Mouse (Mus musculus) MEL (cell line): ENCODE data around the gene Abca7. TPM values are rescaled to one million over a fixed set of nuclear protein-coding genes. Genes with fewer than 3 reads are reported as not detected.

ENCODE experiments used
- DNase-seq: peaks from one replicate; pipeline ENCODE4 v3.0.0; 2011; ENCODE audit warnings: low read depth, low spot score
- H3K27ac ChIP-seq: 2 replicates; pipeline ENCODE4 v1.5.1; 2012; ENCODE audit warnings: low read depth, mild to moderate bottlenecking, control low read depth, low read length, moderate library complexity; ENCODE audit not compliant: control insufficient read depth
- H3K27me3 ChIP-seq, 2 experiments: fragments of 150-350 bp in 1 of 2; sonication (generic) in 1 of 2; 2 replicates each; pipeline ENCODE4 v1.6.1; 2012; ENCODE audit warnings: low read length in 2 of 2, mild to moderate bottlenecking in 2 of 2, improper control_type of control experiment in 1 of 2, moderate library complexity in 1 of 2; ENCODE audit not compliant: insufficient read depth in 2 of 2, control insufficient read depth in 1 of 2
- H3K36me3 ChIP-seq, 2 experiments: 2 replicates each; pipeline ENCODE4 v1.6.1; 2012 to 2014; ENCODE audit warnings: low read length in 2 of 2, improper control_type of control experiment in 1 of 2, inconsistent platforms in 1 of 2, mild to moderate bottlenecking in 1 of 2; ENCODE audit not compliant: insufficient read depth in 2 of 2, control insufficient read depth in 1 of 2
- H3K4me1 ChIP-seq, 2 experiments: fragments of 150-350 bp in 1 of 2; sonication (generic) in 1 of 2; 2 replicates each; pipeline ENCODE4 v1.6.1; 2012; ENCODE audit warnings: low read length in 2 of 2, improper control_type of control experiment in 1 of 2, mild to moderate bottlenecking in 1 of 2; ENCODE audit not compliant: insufficient read depth in 2 of 2, control insufficient read depth in 1 of 2
- H3K4me3 ChIP-seq, 2 experiments: fragments of 150-350 bp in 1 of 2; sonication (generic) in 1 of 2; 2 replicates each; pipeline ENCODE4 v1.5.1; 2012; ENCODE audit warnings: low read depth in 2 of 2, low read length in 2 of 2, mild to moderate bottlenecking in 2 of 2, moderate library complexity in 2 of 2, control low read depth in 1 of 2, improper control_type of control experiment in 1 of 2; ENCODE audit not compliant: control insufficient read depth in 1 of 2, insufficient read depth in 1 of 2
- H3K79me2 ChIP-seq: 2 replicates; pipeline ENCODE4 v1.6.1; 2012; ENCODE audit warnings: mild to moderate bottlenecking, low read length, moderate library complexity; ENCODE audit not compliant: control insufficient read depth, poor library complexity, insufficient read depth
- H3K9ac ChIP-seq: 2 replicates; pipeline ENCODE4 v1.6.1; 2012; ENCODE audit warnings: low read depth, mild to moderate bottlenecking, control low read depth, low read length, moderate library complexity; ENCODE audit not compliant: control insufficient read depth, poor library complexity, severe bottlenecking
- H3K9me3 ChIP-seq: fragments of 150-350 bp; sonication (generic); replicated peaks from 2 replicates; pipeline ENCODE4 v1.6.1; 2012; ENCODE audit warnings: mild to moderate bottlenecking, low read length, improper control_type of control experiment, moderate library complexity; ENCODE audit not compliant: insufficient read depth
- CTCF ChIP-seq, 3 experiments: IDR thresholded peaks in 2 of 3; conservative IDR thresholded peaks in 1 of 3; 2 replicates each; pipeline ENCODE4 v1.5.1; 2011 to 2012; ENCODE audit warnings: low read length in 3 of 3, low read depth in 2 of 3, mild to moderate bottlenecking in 2 of 3, improper control_type of control experiment in 1 of 3, inconsistent platforms in 1 of 3, mixed read lengths in 1 of 3, moderate library complexity in 1 of 3; ENCODE audit not compliant: control insufficient read depth in 1 of 3, insufficient read depth in 1 of 3, poor library complexity in 1 of 3, severe bottlenecking in 1 of 3
- ELF1 ChIP-seq: IDR thresholded peaks from 2 replicates; pipeline ENCODE4 v1.6.1; 2014; ENCODE audit warnings: low read depth, mild to moderate bottlenecking, inconsistent platforms, low read length, improper control_type of control experiment, moderate library complexity
- EP300 ChIP-seq, 2 experiments: IDR thresholded peaks; 2 replicates each; pipeline ENCODE4 v1.6.1; 2011; ENCODE audit warnings: improper control_type of control experiment in 2 of 2, low read length in 2 of 2, low read depth in 1 of 2, mild to moderate bottlenecking in 1 of 2
- ETS1 ChIP-seq: IDR thresholded peaks from 2 replicates; pipeline ENCODE4 v1.6.1; 2012; ENCODE audit warnings: low read depth, mild to moderate bottlenecking, inconsistent platforms, low read length, improper control_type of control experiment, moderate library complexity
- GATA1 ChIP-seq: IDR thresholded peaks from 2 replicates; pipeline ENCODE4 v1.6.1; 2011; ENCODE audit warnings: low read depth, low read length, improper control_type of control experiment
- HCFC1 ChIP-seq: IDR thresholded peaks from 2 replicates; pipeline ENCODE4 v1.6.1; 2012; ENCODE audit warnings: low read depth, mild to moderate bottlenecking, inconsistent platforms, low read length, improper control_type of control experiment, moderate library complexity
- KAT2A ChIP-seq: conservative IDR thresholded peaks from 2 replicates; pipeline ENCODE4 v1.6.1; 2012; ENCODE audit warnings: low read depth, low read length, improper control_type of control experiment, inconsistent platforms
- MAFK ChIP-seq: IDR thresholded peaks from 2 replicates; pipeline ENCODE4 v1.6.1; 2011; ENCODE audit warnings: low read depth, mild to moderate bottlenecking, low read length, improper control_type of control experiment, borderline replicate concordance
- MAX ChIP-seq: IDR thresholded peaks from 2 replicates; pipeline ENCODE4 v1.6.1; 2011; ENCODE audit warnings: low read length, improper control_type of control experiment
- MAZ ChIP-seq: IDR thresholded peaks from 2 replicates; pipeline ENCODE4 v1.6.1; 2012; ENCODE audit warnings: low read depth, mild to moderate bottlenecking, inconsistent platforms, low read length, improper control_type of control experiment
- MXI1 ChIP-seq: IDR thresholded peaks from 2 replicates; pipeline ENCODE4 v1.6.1; 2011; ENCODE audit warnings: mild to moderate bottlenecking, low read depth, low read length, improper control_type of control experiment
- MYB ChIP-seq: IDR thresholded peaks from 2 replicates; pipeline ENCODE4 v1.6.1; 2011; ENCODE audit warnings: mild to moderate bottlenecking, low read depth, low read length, improper control_type of control experiment
- NELFE ChIP-seq: IDR thresholded peaks from 2 replicates; pipeline ENCODE4 v1.6.1; 2011; ENCODE audit warnings: low read depth, low read length, improper control_type of control experiment
- RCOR1 ChIP-seq: IDR thresholded peaks from 2 replicates; pipeline ENCODE4 v1.6.1; 2012; ENCODE audit warnings: low read depth, mild to moderate bottlenecking, inconsistent platforms, low read length, improper control_type of control experiment
- SMC3 ChIP-seq: IDR thresholded peaks from 2 replicates; pipeline ENCODE4 v1.6.1; 2011; ENCODE audit warnings: low read depth, low read length, improper control_type of control experiment
- TBP ChIP-seq: IDR thresholded peaks from 2 replicates; pipeline ENCODE4 v1.8.0; 2011; ENCODE audit warnings: low read depth, low read length, improper control_type of control experiment
- TCF12 ChIP-seq: IDR thresholded peaks from 2 replicates; pipeline ENCODE4 v1.6.1; 2014; ENCODE audit warnings: low read depth, mild to moderate bottlenecking, inconsistent platforms, low read length, improper control_type of control experiment, moderate library complexity
- UBTF ChIP-seq: IDR thresholded peaks from 2 replicates; pipeline ENCODE4 v1.6.1; 2012; ENCODE audit warnings: low read depth, mild to moderate bottlenecking, inconsistent platforms, low read length, improper control_type of control experiment, moderate library complexity, borderline replicate concordance; ENCODE audit not compliant: insufficient read depth
- ZKSCAN1 ChIP-seq: IDR thresholded peaks from 2 replicates; pipeline ENCODE4 v1.6.1; 2012; ENCODE audit warnings: low read depth, mild to moderate bottlenecking, inconsistent platforms, low read length, improper control_type of control experiment, moderate library complexity
- ZMIZ1 ChIP-seq: IDR thresholded peaks from 2 replicates; pipeline ENCODE4 v1.6.1; 2012; ENCODE audit warnings: low read depth, mild to moderate bottlenecking, inconsistent platforms, low read length, improper control_type of control experiment, moderate library complexity
- polyA plus RNA-seq, 2 experiments: library from polyadenylated mRNA; stranded (reverse) in 1 of 2; unstranded in 1 of 2; fragments of >175 nt in 1 of 2; fragments of >200 nt in 1 of 2; gene quantifications; 2 replicates each; pipeline versions ENCODE4 v1.2.1 to v1.2.4; 2012; ENCODE audit warnings: low replicate concordance in 2 of 2, low read depth in 1 of 2; ENCODE audit not compliant: insufficient read length in 2 of 2, insufficient read depth in 1 of 2, missing spikeins in 1 of 2
- total RNA-seq: library from RNA; depleted of rRNA; stranded (reverse); fragments of 300-350 nt; gene quantifications from 2 replicates; pipeline ENCODE4 v1.2.3, GENCODE M21; 2012

Gene Abca7
- total and polyA plus RNA-seq, 3 experiments, result 7.7 to 16.8 TPM; not detected in 1

GRCm38 (mm10) chr10:79988506-79989271 is 7.6 kb upstream of the Abca7 start, which contains the start of gene Cnn2 (continued):
- no peak for TF ChIP-seq MYB
- TF ChIP-seq NELFE, result no peak
- TF ChIP-seq ZMIZ1, result no peak
- TF ChIP-seq RCOR1, result no peak
- TF ChIP-seq HCFC1, result 0 out of 2 replicates have a peak, but pooled peaks have one; percentile 12
- TF ChIP-seq MAX, result no peak
- no peak for TF ChIP-seq GATA1
- no peak for TF ChIP-seq ZKSCAN1
- TF ChIP-seq KAT2A, result no peak
- no peak for TF ChIP-seq ELF1
- no peak for TF ChIP-seq ETS1
- TF ChIP-seq MAZ, result peak; percentile 23; the same call in 1 of the 2 replicates
- TF ChIP-seq SMC3, result no peak
- TF ChIP-seq UBTF, result no peak
- TF ChIP-seq CTCF (IDR thresholded peaks at IDR 0.05 in 2 of 3, conservative IDR thresholded peaks at IDR 0.05 in 1 of 3; ENCODE audit: control insufficient read depth in 1 of 3, insufficient read depth in 1 of 3, low read depth in 2 of 3, low read length in 3 of 3, poor library complexity in 1 of 3, severe bottlenecking in 1 of 3), result no peak
- no peak for TF ChIP-seq TCF12
- TF ChIP-seq MAFK, result no peak
- TF ChIP-seq TBP, result no peak
- TF ChIP-seq EP300 (IDR thresholded peaks at IDR 0.05; ENCODE audit: low read depth in 1 of 2, low read length in 2 of 2), result no peak

- H3K9me3 ChIP-seq, result no peaks in the 10 kb centered on the region
- no peak for DNase-seq
- no peak; the same call in 1 of the 2 replicates for TF ChIP-seq MXI1
- TF ChIP-seq MAX, result peak; percentile 35; the same call in 1 of the 2 replicates
- TF ChIP-seq, all 39 proteins: peak for 1
- Histone ChIP-seq H3K9ac (no peak overlapping the region; the same call in 1 of the 2 replicates), H3K36me3 (peaks cover 0 to 2% of the 10 kb centered on the region in 2 experiments; a peak in 1 of 4 replicates), H3K4me3 (peak overlapping the region in 1 of 2 experiments; percentile 69; a peak in 2 of 4 replicates), H3K79me2 (no peaks in the 10 kb centered on the region; the same call in 1 of the 2 replicates), H3K27ac (no peak overlapping the region), H3K27me3 (no peaks in the 10 kb centered on the region), H3K4me1 (peaks cover 0 to 12% of the 10 kb centered on the region in 2 experiments; a peak in 3 of 4 replicates)
Observed at GRCm38 (mm10) chr10:79989272-79989786, 7.0 kb upstream of the Abca7 start.
